Mouse (Mus musculus) stomach, embryonic 16.5 days (tissue): ENCODE measurements around the gene Exoc3l4. TPM values are rescaled to one million over a fixed set of nuclear protein-coding genes. Genes with fewer than 3 reads are reported as not detected.

ENCODE experiments used
- ATAC-seq: fragments of 200-750 bp; cut with Nextera tagmentation; 2 replicates; pipeline ENCODE4 v1.8.0; 2017; ENCODE audit warnings: moderate number of reproducible peaks, moderate TSS enrichment; ENCODE audit not compliant: insufficient read depth, low FRiP score
- H3K27ac ChIP-seq: fragments of 300-500 bp; sonication (generic); 2 replicates; pipeline ENCODE4 v1.5.1; 2014; ENCODE audit warnings: low read length
- H3K27me3 ChIP-seq: fragments of 300-500 bp; sonication (generic); 2 replicates; pipeline ENCODE4 v1.6.1; 2014; ENCODE audit warnings: low read length, control low read depth, mixed read lengths; ENCODE audit not compliant: control insufficient read depth, insufficient read depth
- H3K36me3 ChIP-seq: fragments of 300-500 bp; sonication (generic); 2 replicates; pipeline ENCODE4 v1.6.1; 2014; ENCODE audit warnings: low read length; ENCODE audit not compliant: control insufficient read depth, insufficient read depth
- H3K4me1 ChIP-seq: fragments of 300-500 bp; sonication (generic); 2 replicates; pipeline ENCODE4 v1.6.1; 2014; ENCODE audit warnings: low read length, control low read depth, mixed read lengths; ENCODE audit not compliant: control insufficient read depth, insufficient read depth
- H3K4me2 ChIP-seq: fragments of 300-500 bp; sonication (generic); 2 replicates; pipeline ENCODE4 v1.6.1; 2014; ENCODE audit warnings: low read depth, low read length, mixed read lengths
- H3K4me3 ChIP-seq: fragments of 300-500 bp; sonication (generic); replicated peaks from 2 replicates; pipeline ENCODE4 v1.5.1; 2014; ENCODE audit warnings: mild to moderate bottlenecking, low read length
- H3K9ac ChIP-seq: fragments of 300-500 bp; sonication (generic); 2 replicates; pipeline ENCODE4 v1.6.1; 2014; ENCODE audit warnings: low read length
- H3K9me3 ChIP-seq: fragments of 300-500 bp; sonication (generic); replicated peaks from 2 replicates; pipeline ENCODE4 v1.6.1; 2016; ENCODE audit warnings: low read length, control low read depth; ENCODE audit not compliant: control insufficient read depth
- WGBS: fragments of 180-500 bp; shearing (Covaris S2); extraction: QIAGEN DNeasy Blood & Tissue Kit; methylation state at CpG from one replicate; pipeline ENCODE4 v1.1.7; 2014; 5-methylcytosine and 5-hydroxymethylcytosine counted together
- polyA plus RNA-seq: library from polyadenylated mRNA; unstranded; fragments of >200 nt; fragmentation: Nextera tagmentation; extraction: Ambion mirVana; gene quantifications from 2 replicates; pipeline ENCODE4 v1.2.1, GENCODE M21; 2015

Exoc3l4 gene
- 9.0 and 9.6 TPM in 2 replicates for polyA plus RNA-seq

- Histone ChIP-seq H3K36me3 (no peaks in the 10 kb centered on the region), H3K27me3 (peaks cover 3% of the 10 kb centered on the region; the same call in 1 of the 2 replicates), H3K4me3 (peak within 1 kb of the TSS; percentile 42), H3K27ac (peak within 1 kb of the TSS; percentile 44; the same call in 1 of the 2 replicates), H3K4me1 (peaks cover 30% of the 10 kb centered on the region), H3K4me2 (peak within 1 kb of the TSS; percentile 60), H3K9me3 (no peaks in the 10 kb centered on the region), H3K9ac (peak within 1 kb of the TSS; percentile 66)
- 3% methylated on average over 17 of the region's 17 CpGs for WGBS
- ATAC-seq, result peak; percentile 57; the same call in 1 of the 2 replicates
Measured at GRCm38 (mm10) chr12:111416921-111417779, at the start of gene Exoc3l4. TSS of gene Exoc3l4 (plus strand) at chr12:111417017.

DNA sequence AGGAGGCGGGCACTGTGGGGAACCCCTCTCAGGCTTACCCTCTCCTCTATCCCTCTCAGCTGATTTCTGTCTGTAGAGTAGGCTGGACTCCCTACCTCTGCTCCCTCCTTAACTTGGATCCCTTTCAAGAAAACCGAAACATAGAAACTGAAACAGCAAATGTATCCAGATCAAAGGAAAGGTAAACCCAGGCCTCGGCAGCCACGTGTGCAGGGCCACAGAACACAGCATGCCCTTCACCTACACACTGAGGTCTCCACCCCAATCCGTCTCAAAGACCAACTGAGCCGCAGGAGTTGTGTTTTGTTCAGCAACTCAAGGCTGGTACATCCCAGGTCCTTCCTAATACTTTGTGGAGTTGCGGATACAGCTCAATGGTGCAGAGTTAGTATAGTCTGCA lies 49.8 kb upstream of the Exoc3l4 start:
- H3K4me3 ChIP-seq, result no peak overlapping the region
- no peak overlapping the region for H3K4me2 ChIP-seq
- peaks cover 44% of the 10 kb centered on the region for H3K4me1 ChIP-seq
- H3K36me3 ChIP-seq, result no peaks in the 10 kb centered on the region
- H3K27me3 ChIP-seq, result no peaks in the 10 kb centered on the region
- H3K9ac ChIP-seq, result no peak overlapping the region
- no peaks in the 10 kb centered on the region for H3K9me3 ChIP-seq
- WGBS, result 61% methylated on average over 7 of the region's 7 CpGs
- H3K27ac ChIP-seq, result no peak overlapping the region
- no peak for ATAC-seq

GRCm38 (mm10) chr12:111370249-111370648 lies 46.6 kb upstream of the Exoc3l4 start:
- Histone ChIP-seq H3K4me3 (no peak overlapping the region), H3K4me2 (no peak overlapping the region), H3K36me3 (no peaks in the 10 kb centered on the region), H3K27ac (no peak overlapping the region), H3K9ac (no peak overlapping the region), H3K4me1 (peaks cover 41% of the 10 kb centered on the region), H3K27me3 (no peaks in the 10 kb centered on the region), H3K9me3 (no peaks in the 10 kb centered on the region)
- 0 out of 2 replicates have a peak, but pooled peaks have one; percentile 1 for ATAC-seq
- 56% methylated on average over 4 of the region's 4 CpGs for WGBS

DNA sequence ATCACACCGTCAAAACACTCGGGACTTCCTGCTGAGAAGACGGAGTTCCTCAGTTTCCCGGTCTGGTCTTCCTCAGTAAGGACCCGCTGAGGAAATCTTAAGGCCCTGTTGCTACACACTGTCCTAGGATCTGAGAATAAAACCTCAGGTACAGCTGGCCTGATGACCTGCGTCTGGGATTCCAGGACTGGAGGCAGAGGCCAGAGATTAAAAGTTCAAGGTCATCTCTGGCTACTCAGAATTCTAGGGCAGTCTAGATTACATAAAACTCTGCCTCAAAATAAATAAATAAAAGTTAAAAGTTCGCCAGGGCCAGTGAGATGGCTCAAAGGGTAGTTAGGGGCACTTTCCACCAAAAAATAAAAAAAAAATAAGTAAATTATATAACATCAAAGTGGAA lies 44.9 kb upstream of the Exoc3l4 start:
- Histone ChIP-seq H3K4me1 (peaks cover 44% of the 10 kb centered on the region), H3K27ac (no peak overlapping the region), H3K9ac (no peak overlapping the region), H3K9me3 (no peaks in the 10 kb centered on the region), H3K36me3 (no peaks in the 10 kb centered on the region), H3K4me2 (no peak overlapping the region), H3K4me3 (no peak overlapping the region), H3K27me3 (no peaks in the 10 kb centered on the region)
- 75% methylated on average over 7 of the region's 7 CpGs for WGBS
- ATAC-seq, result no peak

GRCm38 (mm10) chr12:111373411-111373810 lies 43.4 kb upstream of the Exoc3l4 start:
- Histone ChIP-seq H3K4me1 (peaks cover 36% of the 10 kb centered on the region), H3K36me3 (no peaks in the 10 kb centered on the region), H3K27me3 (no peaks in the 10 kb centered on the region), H3K9me3 (no peaks in the 10 kb centered on the region), H3K4me2 (no peak overlapping the region), H3K27ac (no peak overlapping the region), H3K4me3 (no peak overlapping the region), H3K9ac (no peak overlapping the region)
- ATAC-seq, result no peak
- 61% methylated on average over 6 of the region's 6 CpGs for WGBS

DNA sequence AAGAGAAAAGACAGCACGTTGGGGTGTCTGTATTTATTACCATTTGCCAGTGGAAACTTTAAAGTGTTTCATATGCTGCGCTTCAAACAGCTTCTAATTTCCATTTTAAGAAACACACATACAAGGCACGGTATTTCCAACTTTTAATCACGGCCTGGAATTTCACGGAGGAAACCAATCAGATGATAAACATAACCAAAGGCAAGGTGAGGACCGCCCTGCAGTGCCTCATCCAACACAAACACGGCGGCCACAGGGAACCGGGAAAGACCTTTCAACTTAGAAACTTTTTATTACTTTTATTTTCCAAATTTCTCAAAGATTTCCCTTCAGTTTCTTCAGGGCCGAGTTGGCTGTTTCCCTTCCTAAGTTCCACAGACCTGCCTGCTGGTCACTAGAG lies 42.1 kb upstream of the Exoc3l4 start:
- Histone ChIP-seq H3K27me3 (no peaks in the 10 kb centered on the region), H3K4me1 (peaks cover 31% of the 10 kb centered on the region), H3K9me3 (no peaks in the 10 kb centered on the region), H3K27ac (no peak overlapping the region; the same call in 1 of the 2 replicates), H3K9ac (peak overlapping the region; percentile 51; the same call in 1 of the 2 replicates), H3K36me3 (no peaks in the 10 kb centered on the region), H3K4me3 (peak overlapping the region; percentile 99), H3K4me2 (peak overlapping the region; percentile 92)
- ATAC-seq, result no peak
- WGBS, result 44% methylated on average over 10 of the region's 10 CpGs

GRCm38 (mm10) chr12:111375559-111375958 lies 41.3 kb upstream of the Exoc3l4 start:
- H3K27ac ChIP-seq, result peak overlapping the region; percentile 95
- no peak for ATAC-seq
- WGBS, result 34% methylated on average over 12 of the region's 12 CpGs
- peak overlapping the region; percentile 98 for H3K9ac ChIP-seq
- H3K36me3 ChIP-seq, result no peaks in the 10 kb centered on the region
- peaks cover 31% of the 10 kb centered on the region for H3K4me1 ChIP-seq
- H3K4me3 ChIP-seq, result peak overlapping the region; percentile 99
- no peaks in the 10 kb centered on the region for H3K9me3 ChIP-seq
- H3K4me2 ChIP-seq, result peak overlapping the region; percentile 92
- H3K27me3 ChIP-seq, result no peaks in the 10 kb centered on the region

DNA sequence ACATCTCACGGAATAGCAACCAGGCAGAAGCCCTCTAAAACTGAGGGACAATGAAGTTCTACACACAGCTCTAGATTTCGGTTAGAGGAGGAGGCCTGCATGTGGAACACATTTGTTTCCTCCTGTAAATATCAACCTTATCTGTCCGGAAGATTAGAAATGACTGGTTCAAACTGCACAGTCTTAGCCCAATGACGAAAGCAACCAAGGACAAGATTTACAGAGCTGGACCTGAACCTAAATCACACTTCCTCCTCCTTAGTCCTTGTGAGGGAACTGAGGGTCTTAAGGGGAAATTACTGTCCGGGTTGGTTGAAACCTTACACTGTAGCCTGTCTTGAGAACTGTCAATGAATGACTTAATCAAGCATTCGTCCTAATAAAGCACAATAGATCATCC lies 40.8 kb upstream of the Exoc3l4 start:
- H3K4me2 ChIP-seq, result peak overlapping the region; percentile 92
- H3K4me3 ChIP-seq, result peak overlapping the region; percentile 99
- H3K27me3 ChIP-seq, result no peaks in the 10 kb centered on the region
- H3K9ac ChIP-seq, result peak overlapping the region; percentile 98
- no peak for ATAC-seq
- no peaks in the 10 kb centered on the region for H3K9me3 ChIP-seq
- H3K4me1 ChIP-seq, result peaks cover 31% of the 10 kb centered on the region
- H3K27ac ChIP-seq, result peak overlapping the region; percentile 95
- 12% methylated on average over 6 of the region's 6 CpGs for WGBS
- no peaks in the 10 kb centered on the region for H3K36me3 ChIP-seq

DNA sequence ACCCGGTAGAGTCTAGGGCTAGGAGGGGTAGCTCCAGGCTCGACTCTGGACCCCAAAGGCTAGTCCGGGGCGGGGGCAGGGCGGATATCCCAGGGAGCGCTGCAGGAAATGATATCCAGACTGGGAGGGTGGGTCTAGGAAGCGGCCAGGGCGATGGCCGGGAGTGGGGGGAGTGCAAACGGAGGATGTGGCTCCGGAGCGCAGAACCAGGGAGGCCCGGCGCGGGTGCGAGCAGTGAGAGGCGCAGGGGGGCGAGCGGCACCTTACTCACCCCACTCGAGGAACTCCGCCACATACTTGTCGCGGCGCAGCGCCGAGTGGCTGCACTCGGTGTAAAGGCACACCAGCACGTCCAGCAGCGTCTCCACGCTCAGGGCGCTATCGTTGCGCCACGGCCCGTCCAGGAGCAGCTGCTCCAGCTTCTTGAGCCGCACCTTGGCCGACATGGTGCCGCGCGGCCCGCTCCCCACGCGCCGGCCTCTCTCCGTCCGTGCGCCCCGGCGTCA lies 39.9 kb upstream of the Exoc3l4 start:
- Histone ChIP-seq H3K27ac (peak overlapping the region; percentile 95), H3K36me3 (no peaks in the 10 kb centered on the region), H3K9me3 (no peaks in the 10 kb centered on the region), H3K4me3 (peak overlapping the region; percentile 99), H3K27me3 (no peaks in the 10 kb centered on the region), H3K9ac (peak overlapping the region; percentile 98), H3K4me1 (peaks cover 31% of the 10 kb centered on the region), H3K4me2 (peak overlapping the region; percentile 92)
- under 1% methylated on average over 49 of the region's 49 CpGs for WGBS
- ATAC-seq, result peak; percentile 15
